Mouse (Mus musculus): Measurements from ENCODE around the gene Mapkbp1.

DNA sequence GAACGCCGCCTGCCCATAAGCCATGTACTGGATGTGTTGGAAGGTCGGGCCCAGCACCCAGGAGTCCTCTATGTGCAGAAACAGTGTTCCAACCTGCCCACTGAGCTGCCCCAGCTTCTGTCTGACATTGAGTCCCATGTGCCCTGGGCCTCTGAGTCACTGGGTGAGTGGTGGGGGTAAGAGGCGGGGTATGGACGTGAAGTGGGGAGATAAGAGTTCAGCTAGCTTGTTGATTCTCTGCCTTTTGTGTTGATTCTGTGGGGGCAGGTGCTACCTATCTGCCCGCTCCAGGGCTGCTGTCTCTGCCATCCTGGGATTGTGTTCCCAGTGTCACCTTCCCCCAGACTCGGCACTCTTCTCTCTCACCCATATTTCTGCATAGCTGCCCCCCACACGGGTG, 57.9 kb downstream of the Mapkbp1 start:
- TF ChIP-seq CTCF (IDR thresholded peaks at IDR 0.05; ENCODE audit: low read depth, low read length) (no peak), POLR2A (IDR thresholded peaks at IDR 0.05; ENCODE audit: insufficient read depth, low read length) (no peak)

Measured in ES-Bruce4 (cell line).